Comparison of ENCODE assay signal across 7 mouse cellular contexts in the genomic region with DNA sequence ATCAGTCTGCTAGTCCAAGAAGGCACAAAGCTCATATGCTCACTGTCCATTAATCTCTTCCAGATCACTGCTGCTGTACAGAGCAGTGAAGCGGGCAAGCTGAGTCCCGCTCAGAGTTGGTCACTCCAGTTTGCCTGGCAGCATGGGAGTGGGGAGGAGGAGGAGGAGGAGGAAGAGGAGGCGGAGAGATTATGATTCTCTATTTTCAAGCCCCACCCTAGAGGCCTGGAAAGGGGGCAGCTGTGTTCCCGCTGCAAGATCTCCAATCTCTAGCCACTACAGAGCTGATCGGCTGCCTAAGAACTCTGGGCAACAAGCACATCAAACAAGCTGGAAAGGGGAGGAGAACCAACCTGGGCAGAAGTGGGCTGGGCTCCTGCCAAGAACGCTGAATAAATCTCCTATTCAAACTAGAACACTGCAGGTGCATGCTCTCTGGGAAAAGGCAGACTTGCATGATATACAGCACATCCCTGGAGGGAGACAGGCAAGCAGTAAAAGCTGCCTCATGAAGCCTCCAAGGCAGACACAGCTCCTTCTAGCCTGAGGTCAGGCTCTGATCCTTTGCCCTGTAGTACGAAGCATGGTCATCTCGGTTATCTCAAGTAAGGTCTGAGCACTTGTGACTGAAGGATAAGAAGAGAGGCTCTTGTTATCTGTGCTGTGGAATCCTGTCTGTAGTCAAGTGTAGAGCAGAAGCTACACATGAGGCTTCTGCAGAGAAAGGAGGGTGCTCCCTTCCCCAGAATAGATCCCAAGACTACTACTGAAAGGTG. TPM values are rescaled to one million over a fixed set of nuclear protein-coding genes. Genes with fewer than 3 reads are reported as not detected.
DNase-seq lines count a peak whose midpoint lies in the region; ATAC-seq and TF ChIP-seq lines count a peak whose summit lies in the region.

No protein-coding gene starts in this region.

- H3K4me3 ChIP-seq in thymus, adult 2 months (ENCODE audit: control insufficient read depth, insufficient read depth, low read length), result no peak overlapping the region
- H3K4me3 ChIP-seq in forebrain, embryonic 13.5 days, result no peak overlapping the region
- no peak overlapping the region for H3K4me3 ChIP-seq in lung, adult 2 months (replicated peaks; ENCODE audit: extremely low read depth, low read depth, low read length)

- no peaks in the 10 kb centered on the region for H3K36me3 ChIP-seq in thymus, adult 2 months (ENCODE audit: control insufficient read depth, insufficient read depth, low read length)
- H3K36me3 ChIP-seq in forebrain, embryonic 13.5 days (ENCODE audit: poor library complexity, severe bottlenecking), result peaks cover 6% of the 10 kb centered on the region

- DNase-seq in thymus, postnatal 4 days, result peak; percentile 25
- DNase-seq in thymus, adult 2 months, result no peak
- DNase-seq in kidney, adult 8-10 months, result peak; percentile 83 to 84
- peak; percentile 74 for DNase-seq in lung, adult 2 months
- DNase-seq in retina, embryonic 14.5 days (ENCODE audit: low spot score), result peak; percentile 72
- DNase-seq in layer of hippocampus, postnatal 36 days, result no peak

- TF ChIP-seq POLR2A in thymus, adult 2 months (IDR thresholded peaks at IDR 0.05; ENCODE audit: control insufficient read depth, extremely low read depth, insufficient read depth, low read length, poor library complexity), result no peak
- no peak for TF ChIP-seq POLR2A in lung, adult 2 months (IDR thresholded peaks at IDR 0.05; ENCODE audit: borderline replicate concordance, extremely low read depth, low read depth, low read length)

- no peak for TF ChIP-seq CTCF in thymus, adult 2 months (IDR thresholded peaks at IDR 0.05; ENCODE audit: borderline replicate concordance, control insufficient read depth, extremely low read depth, insufficient read depth, low read length, poor library complexity)
- no peak for TF ChIP-seq CTCF in lung, adult 2 months (IDR thresholded peaks at IDR 0.05; ENCODE audit: insufficient read depth, low read length)

- peak overlapping the region; percentile 4; the same call in 1 of the 2 replicates for H3K4me2 ChIP-seq in forebrain, embryonic 13.5 days

- H3K4me1 ChIP-seq in thymus, adult 2 months (replicated peaks; ENCODE audit: control insufficient read depth, insufficient read depth, low read length), result peaks cover 23% of the 10 kb centered on the region
- peaks cover 44% of the 10 kb centered on the region for H3K4me1 ChIP-seq in forebrain, embryonic 13.5 days
- H3K4me1 ChIP-seq in lung, adult 2 months (ENCODE audit: control insufficient read depth, insufficient read depth, low read length), result peaks cover 43% of the 10 kb centered on the region

- no peaks in the 10 kb centered on the region for H3K27me3 ChIP-seq in thymus, adult 2 months (ENCODE audit: control insufficient read depth, insufficient read depth, low read length)
- H3K27me3 ChIP-seq in forebrain, embryonic 13.5 days, result no peaks in the 10 kb centered on the region

- no peak for ATAC-seq in forebrain, embryonic 13.5 days

- H3K9me3 ChIP-seq in forebrain, embryonic 13.5 days (replicated peaks), result no peaks in the 10 kb centered on the region

- 49% methylated on average over 8 of the region's 8 CpGs for WGBS in thymus, adult 2 months
- 32% methylated on average over 8 of the region's 8 CpGs for WGBS in forebrain, embryonic 13.5 days
- 47% methylated on average over 8 of the region's 8 CpGs for WGBS in lung, adult 2 months

- peak overlapping the region; percentile 43; the same call in 1 of the 2 replicates for H3K9ac ChIP-seq in forebrain, embryonic 13.5 days

- no peak overlapping the region for H3K27ac ChIP-seq in thymus, adult 2 months (ENCODE audit: control insufficient read depth, insufficient read depth, low read length)
- peak overlapping the region; percentile 67 for H3K27ac ChIP-seq in forebrain, embryonic 13.5 days

RNA-seq across cellular contexts. Expression of gene Mark2, which starts 33.5 kb away (rescaled TPM):
- 189 and 212 TPM in 2 replicates for polyA plus RNA-seq in thymus, adult 2 months (2012; rRNA removed)
- polyA plus RNA-seq in forebrain, embryonic 13.5 days (2015; fragmentation: Nextera tagmentation; extraction: Ambion mirVana), result 38.3 and 39.0 TPM in 2 replicates
- polyA plus RNA-seq in lung, adult 2 months (2012; rRNA removed), result 68.6 and 94.1 TPM in 2 replicates
- 100 to 1,000 TPM; 111 to 118 TPM for total RNA-seq in layer of hippocampus, postnatal 36 days (2021)

RNA-seq across cellular contexts. Expression of gene Rcor2, which starts 41.1 kb away (rescaled TPM):
- polyA plus RNA-seq in thymus, adult 2 months (2012; rRNA removed), result 31.2 and 42.8 TPM in 2 replicates
- polyA plus RNA-seq in forebrain, embryonic 13.5 days (2015; fragmentation: Nextera tagmentation; extraction: Ambion mirVana), result 58.1 and 60.6 TPM in 2 replicates
- 1.7 and 3.3 TPM in 2 replicates for polyA plus RNA-seq in lung, adult 2 months (2012; rRNA removed)
- 10 to 100 TPM; 17.5 to 18.7 TPM for total RNA-seq in layer of hippocampus, postnatal 36 days (2021)

Comparison
In these comparisons a context has a peak if more than half of its experiments do, and no peak if none do; other contexts are left out.
1. DNase-seq: peak in thymus, postnatal 4 days (single experiment), kidney, adult 8-10 months (2 of 2), lung, adult 2 months (single experiment) and retina, embryonic 14.5 days (single experiment); none in thymus, adult 2 months (single experiment) and layer of hippocampus, postnatal 36 days (0 of 2).